Mouse (Mus musculus): ENCODE results near the gene Krt19. TPM values are rescaled to one million over a fixed set of nuclear protein-coding genes. Genes with fewer than 3 reads are reported as not detected.

Gene Krt19
- polyA plus RNA-seq, 1 experiment = 13.0 TPM

GRCm38 (mm10) chr11:100178307-100178706 is 29.8 kb upstream of the Krt19 start:
- Histone ChIP-seq H3K4me1 (replicated peaks; ENCODE audit: control insufficient read depth, insufficient read depth, low read length) (no peaks in the 10 kb centered on the region), H3K36me3 (ENCODE audit: control insufficient read depth, insufficient read depth, low read length) (no peaks in the 10 kb centered on the region), H3K4me3 (ENCODE audit: control insufficient read depth, insufficient read depth, low read length) (no peak overlapping the region), H3K27ac (ENCODE audit: control insufficient read depth, insufficient read depth, low read length) (no peak overlapping the region), H3K27me3 (ENCODE audit: control insufficient read depth, insufficient read depth, low read length) (no peaks in the 10 kb centered on the region)
- no peak for TF ChIP-seq CTCF (IDR thresholded peaks at IDR 0.05; ENCODE audit: borderline replicate concordance, control insufficient read depth, extremely low read depth, insufficient read depth, low read length, poor library complexity)
- TF ChIP-seq POLR2A (IDR thresholded peaks at IDR 0.05; ENCODE audit: control insufficient read depth, extremely low read depth, insufficient read depth, low read length, poor library complexity) = no peak
- WGBS = 86% methylated on average over 5 of the region's 5 CpGs
- no peak for DNase-seq

GRCm38 (mm10) chr11:100176791-100177190 is 28.3 kb upstream of the Krt19 start:
- H3K4me1 ChIP-seq (replicated peaks; ENCODE audit: control insufficient read depth, insufficient read depth, low read length) = no peaks in the 10 kb centered on the region
- no peak for TF ChIP-seq CTCF (IDR thresholded peaks at IDR 0.05; ENCODE audit: borderline replicate concordance, control insufficient read depth, extremely low read depth, insufficient read depth, low read length, poor library complexity)
- TF ChIP-seq POLR2A (IDR thresholded peaks at IDR 0.05; ENCODE audit: control insufficient read depth, extremely low read depth, insufficient read depth, low read length, poor library complexity) = no peak
- no peaks in the 10 kb centered on the region for H3K27me3 ChIP-seq (ENCODE audit: control insufficient read depth, insufficient read depth, low read length)
- DNase-seq = no peak
- H3K27ac ChIP-seq (ENCODE audit: control insufficient read depth, insufficient read depth, low read length) = no peak overlapping the region
- WGBS = 73% methylated on average over 9 of the region's 9 CpGs
- no peaks in the 10 kb centered on the region for H3K36me3 ChIP-seq (ENCODE audit: control insufficient read depth, insufficient read depth, low read length)
- H3K4me3 ChIP-seq (ENCODE audit: control insufficient read depth, insufficient read depth, low read length) = no peak overlapping the region

- peak; percentile 32 for DNase-seq
- H3K27me3 ChIP-seq (ENCODE audit: control insufficient read depth, insufficient read depth, low read length) = no peaks in the 10 kb centered on the region
- H3K4me3 ChIP-seq (ENCODE audit: control insufficient read depth, insufficient read depth, low read length) = no peak overlapping the region
- peak; percentile 83 for TF ChIP-seq CTCF (IDR thresholded peaks at IDR 0.05; ENCODE audit: borderline replicate concordance, control insufficient read depth, extremely low read depth, insufficient read depth, low read length, poor library complexity)
- no peak for TF ChIP-seq POLR2A (IDR thresholded peaks at IDR 0.05; ENCODE audit: control insufficient read depth, extremely low read depth, insufficient read depth, low read length, poor library complexity)
- no peak overlapping the region for H3K27ac ChIP-seq (ENCODE audit: control insufficient read depth, insufficient read depth, low read length)
- H3K4me1 ChIP-seq (replicated peaks; ENCODE audit: control insufficient read depth, insufficient read depth, low read length) = no peaks in the 10 kb centered on the region
- 40% methylated on average over 14 of the region's 14 CpGs for WGBS
- H3K36me3 ChIP-seq (ENCODE audit: control insufficient read depth, insufficient read depth, low read length) = no peaks in the 10 kb centered on the region
These were observed 20.6 kb upstream of the Krt19 start for GRCm38 (mm10) chr11:100168765-100169762.

GRCm38 (mm10) chr11:100168071-100168470 is 19.6 kb upstream of the Krt19 start:
- H3K27me3 ChIP-seq (ENCODE audit: control insufficient read depth, insufficient read depth, low read length) = no peaks in the 10 kb centered on the region
- H3K27ac ChIP-seq (ENCODE audit: control insufficient read depth, insufficient read depth, low read length) = no peak overlapping the region
- no peaks in the 10 kb centered on the region for H3K4me1 ChIP-seq (replicated peaks; ENCODE audit: control insufficient read depth, insufficient read depth, low read length)
- no peak for DNase-seq
- H3K4me3 ChIP-seq (ENCODE audit: control insufficient read depth, insufficient read depth, low read length) = no peak overlapping the region
- TF ChIP-seq CTCF (IDR thresholded peaks at IDR 0.05; ENCODE audit: borderline replicate concordance, control insufficient read depth, extremely low read depth, insufficient read depth, low read length, poor library complexity) (no peak), POLR2A (IDR thresholded peaks at IDR 0.05; ENCODE audit: control insufficient read depth, extremely low read depth, insufficient read depth, low read length, poor library complexity) (no peak)
- no peaks in the 10 kb centered on the region for H3K36me3 ChIP-seq (ENCODE audit: control insufficient read depth, insufficient read depth, low read length)
- WGBS = 81% methylated on average over 8 of the region's 8 CpGs

GRCm38 (mm10) chr11:100164392-100164791 is 15.9 kb upstream of the Krt19 start:
- H3K36me3 ChIP-seq (ENCODE audit: control insufficient read depth, insufficient read depth, low read length) = no peaks in the 10 kb centered on the region

GRCm38 (mm10) chr11:100157908-100158477 is 9.5 kb upstream of the Krt19 start:
- TF ChIP-seq POLR2A (IDR thresholded peaks at IDR 0.05; ENCODE audit: control insufficient read depth, extremely low read depth, insufficient read depth, low read length, poor library complexity) = no peak
- TF ChIP-seq CTCF (IDR thresholded peaks at IDR 0.05; ENCODE audit: borderline replicate concordance, control insufficient read depth, extremely low read depth, insufficient read depth, low read length, poor library complexity) = no peak
- DNase-seq = no peak
- Histone ChIP-seq H3K4me1 (replicated peaks; ENCODE audit: control insufficient read depth, insufficient read depth, low read length) (no peaks in the 10 kb centered on the region), H3K4me3 (ENCODE audit: control insufficient read depth, insufficient read depth, low read length) (no peak overlapping the region), H3K27me3 (ENCODE audit: control insufficient read depth, insufficient read depth, low read length) (no peaks in the 10 kb centered on the region), H3K27ac (ENCODE audit: control insufficient read depth, insufficient read depth, low read length) (no peak overlapping the region), H3K36me3 (ENCODE audit: control insufficient read depth, insufficient read depth, low read length) (no peaks in the 10 kb centered on the region)
- WGBS = 82% methylated on average over 6 of the region's 6 CpGs

More at GRCm38 (mm10) chr11:100164392-100164791, 15.9 kb upstream of the Krt19 start:
- H3K27ac ChIP-seq (ENCODE audit: control insufficient read depth, insufficient read depth, low read length) = no peak overlapping the region
- 69% methylated on average over 7 of the region's 7 CpGs for WGBS
- DNase-seq = no peak
- TF ChIP-seq POLR2A (IDR thresholded peaks at IDR 0.05; ENCODE audit: control insufficient read depth, extremely low read depth, insufficient read depth, low read length, poor library complexity) (no peak), CTCF (IDR thresholded peaks at IDR 0.05; ENCODE audit: borderline replicate concordance, control insufficient read depth, extremely low read depth, insufficient read depth, low read length, poor library complexity) (no peak)
- no peaks in the 10 kb centered on the region for H3K4me1 ChIP-seq (replicated peaks; ENCODE audit: control insufficient read depth, insufficient read depth, low read length)
- H3K4me3 ChIP-seq (ENCODE audit: control insufficient read depth, insufficient read depth, low read length) = no peak overlapping the region
- H3K27me3 ChIP-seq (ENCODE audit: control insufficient read depth, insufficient read depth, low read length) = no peaks in the 10 kb centered on the region

All from thymus, adult 2 months (tissue).